Mouse (Mus musculus): ENCODE results near the gene Ndufa3. TPM values are rescaled to one million over a fixed set of nuclear protein-coding genes. Genes with fewer than 3 reads are reported as not detected.

Ndufa3 gene
- 27.0 and 40.6 TPM in 2 replicates for polyA plus RNA-seq (2012; ENCODE audit: low replicate concordance)

DNA sequence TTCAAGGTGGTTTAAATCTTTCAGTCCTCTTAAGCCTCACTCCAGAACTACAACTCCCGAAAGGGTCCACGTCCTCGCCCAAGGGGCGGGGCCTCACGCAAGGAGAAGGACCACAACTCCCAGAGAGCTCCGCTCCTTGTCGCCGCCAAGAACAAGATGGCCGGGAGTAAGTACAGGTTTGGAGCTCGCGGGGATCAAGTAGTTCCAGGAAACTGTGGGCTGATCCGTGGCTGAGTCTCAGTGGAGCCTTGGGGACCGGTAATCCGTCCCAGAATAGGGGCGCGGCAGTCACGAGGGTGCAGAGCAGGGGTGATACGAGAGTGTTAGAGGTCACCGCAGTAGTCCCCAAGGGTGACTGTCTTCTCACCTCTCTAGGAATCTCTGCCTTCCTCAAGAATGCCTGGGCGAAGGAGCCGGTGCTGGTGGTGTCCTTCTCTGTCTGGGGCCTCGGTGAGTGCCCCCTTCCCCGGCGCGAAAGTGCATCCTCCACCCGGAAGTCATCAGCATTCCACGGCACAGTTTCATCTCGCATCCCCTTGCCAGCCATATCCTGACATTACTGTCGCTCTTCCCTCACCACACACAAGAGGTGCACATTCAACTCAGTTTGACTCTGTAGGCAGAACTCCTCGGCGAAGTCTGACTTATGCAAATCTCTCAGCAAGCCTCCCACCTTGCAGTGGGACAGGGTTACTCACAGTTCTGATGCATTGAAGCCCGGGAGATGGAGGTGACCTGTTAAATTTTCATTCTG lies at the start of gene Ndufa3:
Gene Ndufa3 (plus strand): TSS at position 132 of the 754 bp plus-strand sequence.

DNA sequence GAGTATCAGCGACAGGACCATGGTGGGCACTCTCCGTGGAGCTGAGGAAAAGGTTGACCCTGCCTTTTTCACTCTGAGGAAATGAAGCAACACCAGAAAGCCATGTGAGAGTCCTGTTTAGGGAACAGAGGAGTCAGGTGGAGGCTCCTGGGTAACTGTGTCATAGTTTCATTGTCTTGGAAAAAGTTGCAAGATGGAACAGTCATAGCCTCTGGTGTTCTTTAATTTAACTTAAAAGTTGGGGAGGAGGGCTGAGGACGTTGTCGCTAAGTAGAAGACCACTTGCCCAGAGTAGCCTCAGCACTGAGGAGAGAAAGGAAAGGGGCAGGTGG lies 1.1 kb upstream of the Ndufa3 start, which contains the start of gene Oscar:
Gene Oscar (minus strand): TSS at position 101 of the 332 bp plus-strand sequence.

GRCm38 (mm10) chr7:3629543-3630477 lies 12.6 kb downstream of the Ndufa3 start, which contains the start of the genes Tfpt and Prpf31:
Gene Tfpt (minus strand): TSS chr7:3629929.
Gene Prpf31 (plus strand): TSS chr7:3629985.

GRCm38 (mm10) chr7:3644672-3645487 lies 27.7 kb downstream of the Ndufa3 start, which contains the start of gene Cnot3:
Gene Cnot3 (plus strand): TSS chr7:3645268.

DNA sequence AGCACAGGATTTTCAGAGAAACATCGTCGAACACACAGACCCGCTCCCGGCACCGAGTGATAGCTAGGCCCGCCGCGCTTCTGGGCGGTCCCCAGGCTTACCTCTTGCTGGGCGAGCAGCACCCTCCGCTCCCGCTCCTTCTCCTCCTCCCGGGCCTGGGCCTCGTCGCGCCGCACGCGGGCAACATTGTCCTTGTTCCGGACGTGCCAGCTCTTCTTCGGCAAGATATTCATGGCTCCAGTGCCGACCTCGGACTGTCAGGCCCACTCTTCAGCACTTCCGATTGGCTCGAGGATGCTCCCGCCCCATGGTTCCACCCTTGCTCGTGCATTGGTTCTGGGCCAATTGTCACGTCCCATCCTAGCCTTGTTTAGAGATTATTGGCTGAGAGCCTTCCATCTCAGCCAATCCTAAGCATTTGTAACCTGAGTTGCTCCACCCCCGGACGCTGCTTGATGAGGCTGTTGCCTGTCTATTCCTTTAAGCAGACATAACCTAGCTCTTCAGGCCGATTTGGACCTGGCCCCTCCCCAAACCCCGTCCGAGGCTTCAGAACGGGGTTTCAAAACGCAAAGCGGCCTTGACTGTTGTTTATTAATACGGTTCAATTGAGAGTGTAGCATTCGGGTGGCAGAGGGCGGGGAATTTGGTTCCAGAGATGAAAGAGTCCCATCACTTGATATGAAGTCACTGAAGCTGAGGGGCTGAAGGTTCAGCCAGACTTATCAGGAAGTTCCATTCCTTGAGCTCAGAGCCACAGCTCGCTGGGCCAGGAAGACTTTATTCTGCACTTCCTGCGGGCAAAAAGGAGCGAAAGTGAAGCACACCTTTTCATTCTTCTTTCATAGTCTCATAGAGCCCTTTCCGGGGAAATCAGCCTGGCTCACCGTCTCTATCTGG lies 48.3 kb downstream of the Ndufa3 start, which contains the start of gene Leng1:
Gene Leng1 (minus strand): TSS at position 626 of the 900 bp plus-strand sequence.

Other genes with a start within 250 kb of the Ndufa3 start
- gene Cacng8, start 226.7 kb upstream of the Ndufa3 start, polyA plus RNA-seq (2012; ENCODE audit: low replicate concordance) = 2.0 and 8.2 TPM in 2 replicates
- gene Cacng6, start 193.2 kb upstream of the Ndufa3 start, polyA plus RNA-seq (2012; ENCODE audit: low replicate concordance) = 0.56 TPM in 1 of 2 replicates, not detected in the other
- 0.34 and 0.93 TPM in 2 replicates for gene Tarm1, start 114.7 kb upstream of the Ndufa3 start, polyA plus RNA-seq (2012; ENCODE audit: low replicate concordance)
- gene Oscar, start 1.2 kb upstream of the Ndufa3 start, polyA plus RNA-seq (2012; ENCODE audit: low replicate concordance) = not detected in 2 replicates
- 20.6 and 34.3 TPM in 2 replicates for gene Tfpt, start 12.6 kb downstream of the Ndufa3 start, polyA plus RNA-seq (2012; ENCODE audit: low replicate concordance)
- gene Prpf31, start 12.6 kb downstream of the Ndufa3 start, polyA plus RNA-seq (2012; ENCODE audit: low replicate concordance) = 11.3 and 22.6 TPM in 2 replicates
- 337 and 537 TPM in 2 replicates for gene Cnot3, start 27.9 kb downstream of the Ndufa3 start, polyA plus RNA-seq (2012; ENCODE audit: low replicate concordance)
- 12.3 and 12.7 TPM in 2 replicates for gene Leng1, start 48.5 kb downstream of the Ndufa3 start, polyA plus RNA-seq (2012; ENCODE audit: low replicate concordance)
- 5.6 and 9.1 TPM in 2 replicates for gene Tmc4, start 60.2 kb downstream of the Ndufa3 start, polyA plus RNA-seq (2012; ENCODE audit: low replicate concordance)
- 53.9 and 185 TPM in 2 replicates for gene Tsen34, start 75.5 kb downstream of the Ndufa3 start, polyA plus RNA-seq (2012; ENCODE audit: low replicate concordance)
- 125 and 266 TPM in 2 replicates for gene Mboat7, start 76.2 kb downstream of the Ndufa3 start, polyA plus RNA-seq (2012; ENCODE audit: low replicate concordance)
- 144 and 1,440 TPM in 2 replicates for gene Rps9, start 86.6 kb downstream of the Ndufa3 start, polyA plus RNA-seq (2012; ENCODE audit: low replicate concordance)
- 24.2 and 41.3 TPM in 2 replicates for gene Pirb, start 103.0 kb downstream of the Ndufa3 start, polyA plus RNA-seq (2012; ENCODE audit: low replicate concordance)
- 0.24 and 0.38 TPM in 2 replicates for gene Gm15448, start 208.3 kb downstream of the Ndufa3 start, polyA plus RNA-seq (2012; ENCODE audit: low replicate concordance)
- gene Pira2, start 227.7 kb downstream of the Ndufa3 start, polyA plus RNA-seq (2012; ENCODE audit: low replicate concordance) = 2.6 and 2.7 TPM in 2 replicates

Data from hematopoietic multipotent progenitor cell, adult 10-12 weeks (in vitro differentiated cells).